Mouse (Mus musculus) midbrain, embryonic 11.5 days (tissue): ENCODE data around the gene Grin1. TPM values are rescaled to one million over a fixed set of nuclear protein-coding genes. Genes with fewer than 3 reads are reported as not detected.

Source experiments
- ATAC-seq: fragments of 200-750 bp; cut with Nextera tagmentation; 2 replicates; pipeline ENCODE4 v1.8.0; 2017; ENCODE audit warnings: moderate TSS enrichment, moderate library complexity; ENCODE audit not compliant: low FRiP score
- DNase-seq: peaks from one replicate; pipeline ENCODE4 v3.0.0; 2015; ENCODE audit warnings: low spot score; ENCODE audit errors: missing footprints
- H3K27ac ChIP-seq: fragments of 300-500 bp; sonication (generic); 2 replicates; pipeline ENCODE4 v1.5.1; 2014; ENCODE audit warnings: low read depth, low read length
- H3K27me3 ChIP-seq: fragments of 300-500 bp; sonication (generic); 2 replicates; pipeline ENCODE4 v1.6.1; 2014; ENCODE audit warnings: mild to moderate bottlenecking, low read length, moderate library complexity, mixed read lengths; ENCODE audit not compliant: control insufficient read depth, insufficient read depth
- H3K36me3 ChIP-seq: fragments of 300-500 bp; sonication (generic); 2 replicates; pipeline ENCODE4 v1.6.1; 2014; ENCODE audit warnings: mild to moderate bottlenecking, low read length, moderate library complexity, mixed read lengths; ENCODE audit not compliant: control insufficient read depth, insufficient read depth
- H3K4me1 ChIP-seq: fragments of 300-500 bp; sonication (generic); 2 replicates; pipeline ENCODE4 v1.6.1; 2014; ENCODE audit warnings: low read length; ENCODE audit not compliant: control insufficient read depth, insufficient read depth
- H3K4me2 ChIP-seq: fragments of 300-500 bp; sonication (generic); 2 replicates; pipeline ENCODE4 v1.6.1; 2014; ENCODE audit warnings: mild to moderate bottlenecking, moderate library complexity
- H3K4me3 ChIP-seq: fragments of 300-500 bp; sonication (generic); 2 replicates; pipeline ENCODE4 v1.5.1; 2014; ENCODE audit warnings: low read depth, low read length
- H3K9ac ChIP-seq: fragments of 300-500 bp; sonication (generic); 2 replicates; pipeline ENCODE4 v1.6.1; 2014; ENCODE audit warnings: low read length
- H3K9me3 ChIP-seq: fragments of 300-500 bp; sonication (generic); 2 replicates; pipeline ENCODE4 v1.6.1; 2016; ENCODE audit warnings: low read length; ENCODE audit not compliant: control insufficient read depth
- WGBS: fragments of 180-500 bp; shearing (Covaris S2); extraction: QIAGEN DNeasy Blood & Tissue Kit; methylation state at CpG from one replicate; pipeline ENCODE4 v1.1.7; 2014; 5-methylcytosine and 5-hydroxymethylcytosine counted together
- polyA plus RNA-seq: library from polyadenylated mRNA; unstranded; fragments of >200 nt; fragmentation: Nextera tagmentation; extraction: Ambion mirVana; gene quantifications from 2 replicates; pipeline ENCODE4 v1.2.1, GENCODE M21; 2014

The Grin1 gene
- polyA plus RNA-seq, 1 experiment from 2014 or later, result 2.6 TPM

DNA sequence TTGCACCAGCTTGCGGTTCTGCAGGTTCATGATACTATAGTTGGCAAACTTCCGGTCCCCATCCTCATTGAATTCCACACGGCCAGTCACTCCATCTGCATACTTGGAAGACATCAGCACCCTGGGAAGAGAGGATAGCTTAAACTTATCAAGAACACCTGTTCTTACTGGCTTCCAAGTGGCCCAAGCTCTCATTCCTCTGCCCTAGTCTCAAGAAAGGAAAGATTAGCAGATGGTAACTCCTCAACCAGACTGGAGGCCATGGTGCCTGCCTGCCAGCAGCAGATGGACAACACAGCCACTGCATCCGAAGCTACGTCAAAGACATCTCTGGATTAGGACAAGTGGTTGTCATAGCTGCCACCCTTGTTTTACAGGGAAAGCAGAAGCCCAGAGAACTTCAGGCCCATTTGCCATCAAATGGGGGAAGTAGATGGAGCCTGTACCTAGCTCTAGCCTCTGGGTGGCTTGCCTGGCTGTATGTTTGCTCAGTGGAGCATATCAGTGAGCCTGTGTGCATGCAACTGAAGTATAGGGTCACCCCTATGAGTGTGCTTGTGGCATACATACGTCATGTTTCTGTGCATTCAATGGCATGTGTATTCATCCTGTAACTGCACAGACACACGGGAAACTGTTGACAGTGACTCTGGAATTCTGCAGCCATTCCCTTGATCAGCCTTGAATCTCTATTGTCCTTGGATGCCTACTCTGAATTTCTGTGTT lies 14.9 kb downstream of the Grin1 start:
- no peaks in the 10 kb centered on the region for H3K36me3 ChIP-seq
- DNase-seq, result peak; percentile 87
- no peaks in the 10 kb centered on the region for H3K4me1 ChIP-seq
- no peak overlapping the region for H3K9ac ChIP-seq
- H3K9me3 ChIP-seq, result no peaks in the 10 kb centered on the region
- peaks cover 8% of the 10 kb centered on the region for H3K27me3 ChIP-seq
- WGBS, result 72% methylated on average over 7 of the region's 7 CpGs
- ATAC-seq, result no peak
- peak overlapping the region; percentile 78 for H3K4me2 ChIP-seq
- H3K27ac ChIP-seq, result no peak overlapping the region
- peak overlapping the region; percentile 42; the same call in 1 of the 2 replicates for H3K4me3 ChIP-seq

DNA sequence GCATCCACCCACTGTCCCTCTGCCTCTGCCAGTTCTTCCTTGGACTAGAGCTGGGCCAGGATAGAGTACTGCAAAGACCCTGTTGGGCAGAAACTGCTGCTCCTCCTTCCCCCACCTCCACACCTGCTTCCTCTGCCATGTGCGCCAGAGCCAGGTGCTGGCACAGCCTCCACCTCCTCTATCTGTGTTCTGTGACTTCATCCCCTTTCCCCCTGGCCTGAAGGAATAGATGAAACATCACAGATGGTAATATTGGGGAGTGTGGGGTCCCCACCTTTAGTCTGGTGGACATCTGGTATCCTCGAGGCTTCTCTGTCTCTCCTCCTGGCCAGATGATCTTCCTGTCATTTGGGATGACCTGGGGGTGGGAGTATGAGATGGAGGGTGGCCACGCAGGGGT lies 15.5 kb downstream of the Grin1 start:
- H3K4me2 ChIP-seq, result no peak overlapping the region
- no peaks in the 10 kb centered on the region for H3K9me3 ChIP-seq
- H3K27me3 ChIP-seq, result peaks cover 8% of the 10 kb centered on the region
- ATAC-seq (no peak), DNase-seq (peak; percentile 56)
- H3K4me3 ChIP-seq, result no peak overlapping the region
- no peak overlapping the region for H3K9ac ChIP-seq
- 68% methylated on average over 3 of the region's 3 CpGs for WGBS
- H3K4me1 ChIP-seq, result no peaks in the 10 kb centered on the region
- no peaks in the 10 kb centered on the region for H3K36me3 ChIP-seq
- H3K27ac ChIP-seq, result no peak overlapping the region

- Histone ChIP-seq H3K27ac (no peak overlapping the region), H3K4me2 (no peak overlapping the region), H3K36me3 (no peaks in the 10 kb centered on the region), H3K9me3 (no peaks in the 10 kb centered on the region), H3K9ac (no peak overlapping the region), H3K4me1 (no peaks in the 10 kb centered on the region), H3K27me3 (peaks cover 5% of the 10 kb centered on the region; the same call in 1 of the 2 replicates), H3K4me3 (no peak overlapping the region)
- WGBS, result 85% methylated on average over 10 of the region's 10 CpGs
- ATAC-seq (no peak), DNase-seq (peak; percentile 60)
Measured at GRCm38 (mm10) chr2:25298046-25298445, 20.9 kb downstream of the Grin1 start.

GRCm38 (mm10) chr2:25297093-25297492 lies 21.9 kb downstream of the Grin1 start:
- Histone ChIP-seq H3K9ac (no peak overlapping the region), H3K27me3 (peaks cover 12% of the 10 kb centered on the region), H3K36me3 (no peaks in the 10 kb centered on the region), H3K4me2 (no peak overlapping the region), H3K4me3 (no peak overlapping the region), H3K4me1 (peaks cover 4% of the 10 kb centered on the region; the same call in 1 of the 2 replicates), H3K9me3 (no peaks in the 10 kb centered on the region), H3K27ac (no peak overlapping the region)
- peak; percentile 23 for DNase-seq
- ATAC-seq, result no peak
- 77% methylated on average over 8 of the region's 8 CpGs for WGBS

GRCm38 (mm10) chr2:25293706-25294105 lies 25.3 kb downstream of the Grin1 start:
- Histone ChIP-seq H3K4me1 (peaks cover 5% of the 10 kb centered on the region; the same call in 1 of the 2 replicates), H3K27me3 (peaks cover 46% of the 10 kb centered on the region), H3K4me3 (no peak overlapping the region), H3K9ac (no peak overlapping the region), H3K27ac (no peak overlapping the region), H3K9me3 (no peaks in the 10 kb centered on the region), H3K36me3 (no peaks in the 10 kb centered on the region), H3K4me2 (no peak overlapping the region)
- no peak for ATAC-seq
- WGBS, result 67% methylated on average over 9 of the region's 9 CpGs
- DNase-seq, result no peak

DNA sequence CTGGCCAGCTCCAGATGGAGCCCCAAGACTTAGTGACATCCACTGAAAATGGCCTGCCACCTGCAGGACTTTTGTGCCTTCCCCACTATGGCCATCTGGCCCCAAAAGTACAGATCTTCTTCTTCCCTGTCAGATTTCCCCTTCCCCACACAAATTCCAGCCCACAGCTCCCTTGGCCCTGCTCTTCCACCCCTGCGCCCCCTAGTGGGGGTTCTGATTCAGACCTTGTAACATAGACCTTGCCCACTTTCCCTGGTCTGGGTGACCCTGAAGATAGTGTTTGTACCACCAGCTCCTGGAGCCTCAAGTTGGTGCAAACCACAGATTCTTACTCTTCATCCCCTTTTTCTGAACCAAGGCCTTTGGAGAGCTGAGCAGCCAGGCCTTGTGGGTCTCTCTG lies 26.1 kb downstream of the Grin1 start:
- H3K4me3 ChIP-seq, result no peak overlapping the region
- H3K4me2 ChIP-seq, result no peak overlapping the region
- H3K4me1 ChIP-seq, result peaks cover 5% of the 10 kb centered on the region; the same call in 1 of the 2 replicates
- no peaks in the 10 kb centered on the region for H3K9me3 ChIP-seq
- DNase-seq (peak; percentile 98), ATAC-seq (no peak)
- H3K9ac ChIP-seq, result no peak overlapping the region
- H3K36me3 ChIP-seq, result no peaks in the 10 kb centered on the region
- H3K27me3 ChIP-seq, result peaks cover 55% of the 10 kb centered on the region
- H3K27ac ChIP-seq, result no peak overlapping the region
- WGBS, result 0% methylated on average over 1 of the region's 1 CpGs

- H3K9me3 ChIP-seq, result no peaks in the 10 kb centered on the region
- DNase-seq (peak; percentile 88), ATAC-seq (peak; percentile 25; the same call in 1 of the 2 replicates)
- WGBS, result 4% methylated on average over 36 of the region's 43 CpGs
- peaks cover 5% of the 10 kb centered on the region; the same call in 1 of the 2 replicates for H3K4me1 ChIP-seq
- peaks cover 56% of the 10 kb centered on the region for H3K27me3 ChIP-seq
- peak overlapping the region; percentile 36; the same call in 1 of the 2 replicates for H3K9ac ChIP-seq
- no peaks in the 10 kb centered on the region for H3K36me3 ChIP-seq
- peak overlapping the region; percentile 16; the same call in 1 of the 2 replicates for H3K4me3 ChIP-seq
- H3K27ac ChIP-seq, result no peak overlapping the region
- peak overlapping the region; percentile 35 for H3K4me2 ChIP-seq
Measured at GRCm38 (mm10) chr2:25292054-25292544, 26.9 kb downstream of the Grin1 start.

- WGBS, result 4% methylated on average over 31 of the region's 32 CpGs
- ATAC-seq, result no peak
- H3K36me3 ChIP-seq, result no peaks in the 10 kb centered on the region
- no peak overlapping the region for H3K4me2 ChIP-seq
- no peaks in the 10 kb centered on the region for H3K9me3 ChIP-seq
- peak; percentile 89 for DNase-seq
- no peak overlapping the region for H3K27ac ChIP-seq
- H3K4me1 ChIP-seq, result peaks cover 5% of the 10 kb centered on the region; the same call in 1 of the 2 replicates
- H3K27me3 ChIP-seq, result peaks cover 56% of the 10 kb centered on the region
- peak overlapping the region; percentile 16; the same call in 1 of the 2 replicates for H3K4me3 ChIP-seq
- no peak overlapping the region for H3K9ac ChIP-seq
Measured at GRCm38 (mm10) chr2:25291184-25292053, 27.6 kb downstream of the Grin1 start.

DNA sequence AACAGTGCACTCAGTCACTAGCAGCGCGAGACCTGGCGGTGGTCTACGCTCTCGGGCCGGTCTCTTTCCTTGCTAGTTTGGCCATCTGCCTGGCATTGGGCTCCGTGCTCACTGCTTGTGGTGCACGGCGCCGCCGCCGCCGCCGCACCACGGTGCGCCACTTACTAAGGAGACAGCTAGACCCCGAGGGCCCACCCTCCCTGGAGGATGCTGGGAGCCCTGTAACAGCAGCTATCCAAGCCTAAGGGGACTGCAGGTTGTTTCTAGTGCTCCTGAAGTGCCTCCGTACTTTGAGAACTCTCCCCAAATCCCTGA lies 28.2 kb downstream of the Grin1 start:
- Histone ChIP-seq H3K4me2 (no peak overlapping the region), H3K36me3 (peaks cover 6% of the 10 kb centered on the region; the same call in 1 of the 2 replicates), H3K9me3 (no peaks in the 10 kb centered on the region), H3K4me1 (peaks cover 5% of the 10 kb centered on the region; the same call in 1 of the 2 replicates), H3K27ac (no peak overlapping the region), H3K27me3 (peaks cover 56% of the 10 kb centered on the region), H3K9ac (no peak overlapping the region), H3K4me3 (no peak overlapping the region)
- ATAC-seq, result no peak
- 2% methylated on average over 18 of the region's 18 CpGs for WGBS
- no peak for DNase-seq
